Mouse (Mus musculus) liver, embryonic 14.5 days (tissue): ENCODE measurements at regions not wholly inside any gene's neighbourhood (a gene's known extent, or its start where the extent isn't known, plus 50 kb on each side); places are given as distances from the start of the nearest gene placed in this dataset.

Experiments
- ATAC-seq: fragments of 200-750 bp; cut with Nextera tagmentation; 2 replicates; pipeline ENCODE4 v1.8.0; 2017; ENCODE audit warnings: moderate number of reproducible peaks, mild to moderate bottlenecking, moderate library complexity; ENCODE audit not compliant: insufficient read depth
- DNase-seq, 3 experiments: peaks; one replicate each; pipeline ENCODE4 v3.0.0-alpha.2; 2012 to 2013; ENCODE audit warnings: low read depth in 3 of 3, low spot score in 3 of 3
- H3K27ac ChIP-seq: fragments of 300-500 bp; sonication (generic); 2 replicates; pipeline ENCODE4 v1.5.1; 2014; ENCODE audit warnings: moderate library complexity, mild to moderate bottlenecking, control low read depth, inconsistent platforms
- H3K27me3 ChIP-seq: fragments of 300-500 bp; sonication (generic); 2 replicates; pipeline ENCODE4 v1.6.1; 2014; ENCODE audit warnings: mild to moderate bottlenecking, low read length, moderate library complexity; ENCODE audit not compliant: control insufficient read depth, insufficient read depth
- H3K36me3 ChIP-seq: fragments of 300-500 bp; sonication (generic); replicated peaks from 2 replicates; pipeline ENCODE4 v1.6.1; 2014; ENCODE audit warnings: low read depth; ENCODE audit not compliant: control insufficient read depth, insufficient read depth
- H3K4me1 ChIP-seq, 2 experiments: fragments of 200-500 bp in 1 of 2; fragments of 300-500 bp in 1 of 2; sonication (generic) in 1 of 2; replicated peaks; 2 replicates each; pipeline ENCODE4 v1.6.1; 2012 to 2014; ENCODE audit warnings: antibody characterized with exemption in 1 of 2, inconsistent platforms in 1 of 2, low read length in 1 of 2; ENCODE audit not compliant: control insufficient read depth in 2 of 2, insufficient read depth in 2 of 2
- H3K4me2 ChIP-seq: fragments of 300-500 bp; sonication (generic); 2 replicates; pipeline ENCODE4 v1.6.1; 2014; ENCODE audit warnings: low read depth, mild to moderate bottlenecking, control low read depth, moderate library complexity
- H3K4me3 ChIP-seq, 2 experiments: fragments of 200-500 bp in 1 of 2; fragments of 300-500 bp in 1 of 2; sonication (generic) in 1 of 2; 2 replicates each; pipeline ENCODE4 v1.5.1; 2012 to 2014; ENCODE audit warnings: low read depth in 2 of 2, low read length in 2 of 2, mild to moderate bottlenecking in 2 of 2, control low read depth in 1 of 2, inconsistent platforms in 1 of 2, moderate library complexity in 1 of 2; ENCODE audit not compliant: insufficient read depth in 1 of 2
- H3K9ac ChIP-seq: fragments of 300-500 bp; sonication (generic); replicated peaks from 2 replicates; pipeline ENCODE4 v1.6.1; 2014; ENCODE audit warnings: mild to moderate bottlenecking, control low read depth, moderate library complexity
- H3K9me3 ChIP-seq: fragments of 300-500 bp; sonication (generic); 2 replicates; pipeline ENCODE4 v1.6.1; 2016; ENCODE audit warnings: low read length, mixed read lengths; ENCODE audit not compliant: control insufficient read depth
- CTCF ChIP-seq: IDR thresholded peaks from 2 replicates; pipeline ENCODE4 v1.5.1; 2016; ENCODE audit warnings: antibody characterized with exemption, low read depth, control low read depth
- EP300 ChIP-seq: IDR thresholded peaks from 2 replicates; pipeline ENCODE4 v1.6.1; 2016; ENCODE audit warnings: antibody characterized with exemption, low read depth
- WGBS: fragments of 180-500 bp; shearing (Covaris S2); extraction: QIAGEN DNeasy Blood & Tissue Kit; methylation state at CpG from one replicate; pipeline ENCODE4 v1.1.7; 2014; ENCODE audit not compliant: insufficient replicate concordance; 5-methylcytosine and 5-hydroxymethylcytosine counted together

DNA sequence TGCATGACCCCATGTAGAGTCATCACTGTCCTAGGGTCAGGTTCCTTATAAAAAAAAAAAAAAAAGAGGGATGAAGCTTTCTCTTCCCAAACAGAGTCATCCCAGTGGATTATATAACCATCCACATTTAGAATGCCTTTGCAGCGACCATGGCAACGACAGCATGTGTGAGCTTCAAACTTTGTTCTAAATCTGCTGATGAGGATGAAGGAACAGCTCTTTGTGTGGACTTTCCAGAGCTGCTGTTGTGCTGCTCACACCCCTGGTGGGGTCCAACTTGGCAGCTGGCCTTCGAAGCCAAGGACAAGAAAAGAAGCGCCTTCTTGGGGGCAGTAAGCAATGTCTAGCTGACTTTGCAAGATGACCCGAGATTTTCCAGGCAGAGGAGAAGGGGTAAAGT lies 115.6 kb upstream of the Ptprt start:
- 58% methylated on average over 5 of the region's 5 CpGs for WGBS
- H3K27ac ChIP-seq, result no peak overlapping the region
- H3K4me1 ChIP-seq, result no peaks in the 10 kb centered on the region
- H3K27me3 ChIP-seq, result no peaks in the 10 kb centered on the region
- no peak overlapping the region for H3K4me3 ChIP-seq
- H3K9me3 ChIP-seq, result no peaks in the 10 kb centered on the region
- DNase-seq (no peak), ATAC-seq (no peak)
- H3K36me3 ChIP-seq, result no peaks in the 10 kb centered on the region
- TF ChIP-seq CTCF, result no peak
- TF ChIP-seq EP300, result no peak
- H3K4me2 ChIP-seq, result no peak overlapping the region
- H3K9ac ChIP-seq, result no peak overlapping the region

- no peak for DNase-seq
- no peak for ATAC-seq
- Histone ChIP-seq H3K4me3 (no peak overlapping the region), H3K9ac (no peak overlapping the region), H3K36me3 (no peaks in the 10 kb centered on the region), H3K4me2 (no peak overlapping the region), H3K9me3 (no peaks in the 10 kb centered on the region), H3K27ac (no peak overlapping the region), H3K27me3 (no peaks in the 10 kb centered on the region), H3K4me1 (no peaks in the 10 kb centered on the region)
- no peak for TF ChIP-seq EP300
- TF ChIP-seq CTCF, result no peak
- 66% methylated on average over 5 of the region's 5 CpGs for WGBS
Observed at GRCm38 (mm10) chr2:162772520-162772919, 111.6 kb upstream of the Ptprt start.

DNA sequence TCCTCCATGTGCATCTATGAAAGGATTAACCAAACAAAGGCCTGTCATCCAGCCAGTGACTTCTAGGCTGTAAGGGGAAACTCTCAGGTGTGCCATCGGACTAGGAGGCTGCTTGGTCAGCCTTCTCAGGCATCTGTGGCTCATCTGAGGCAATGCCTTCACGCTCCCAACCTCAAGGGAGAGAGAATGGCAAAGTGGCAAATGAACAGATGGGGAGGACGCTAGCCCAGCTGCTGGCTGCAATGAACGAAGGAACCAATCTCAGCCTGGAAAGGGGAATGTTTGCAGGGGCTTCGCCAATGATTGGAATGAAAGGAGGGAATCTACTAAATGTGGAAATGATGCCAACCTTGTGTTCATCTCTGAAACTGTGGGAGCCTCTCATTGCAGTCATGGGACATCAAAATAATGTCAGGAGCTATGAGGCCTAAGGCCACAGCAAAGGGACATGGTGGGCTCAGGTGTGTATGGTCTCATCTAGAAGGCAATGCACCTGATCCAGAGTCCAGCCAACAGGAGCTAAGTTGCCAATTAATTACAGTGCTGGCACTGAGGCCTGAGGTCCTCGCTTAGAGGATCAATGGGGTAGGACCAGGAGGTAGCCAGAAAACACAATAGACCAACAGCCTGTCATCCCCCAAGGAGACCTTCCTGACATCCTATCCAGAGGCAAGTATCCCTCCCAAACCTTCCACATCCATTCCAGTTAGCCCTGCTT lies 108.9 kb upstream of the Ptprt start:
- ATAC-seq (no peak), DNase-seq (no peak)
- H3K4me3 ChIP-seq, result no peak overlapping the region
- no peak overlapping the region for H3K9ac ChIP-seq
- H3K27me3 ChIP-seq, result no peaks in the 10 kb centered on the region
- TF ChIP-seq CTCF, result no peak
- no peak for TF ChIP-seq EP300
- no peaks in the 10 kb centered on the region for H3K4me1 ChIP-seq
- no peaks in the 10 kb centered on the region for H3K36me3 ChIP-seq
- no peak overlapping the region for H3K4me2 ChIP-seq
- H3K27ac ChIP-seq, result no peak overlapping the region
- 43% methylated on average over 6 of the region's 6 CpGs for WGBS
- no peaks in the 10 kb centered on the region for H3K9me3 ChIP-seq

GRCm38 (mm10) chr2:162764059-162764458 lies 103.1 kb upstream of the Ptprt start:
- 59% methylated on average over 6 of the region's 6 CpGs for WGBS
- Histone ChIP-seq H3K4me3 (no peak overlapping the region), H3K27me3 (no peaks in the 10 kb centered on the region), H3K9ac (no peak overlapping the region), H3K36me3 (no peaks in the 10 kb centered on the region), H3K9me3 (no peaks in the 10 kb centered on the region), H3K4me1 (no peaks in the 10 kb centered on the region), H3K27ac (no peak overlapping the region), H3K4me2 (no peak overlapping the region)
- DNase-seq (no peak), ATAC-seq (no peak)
- no peak for TF ChIP-seq EP300
- no peak for TF ChIP-seq CTCF

DNA sequence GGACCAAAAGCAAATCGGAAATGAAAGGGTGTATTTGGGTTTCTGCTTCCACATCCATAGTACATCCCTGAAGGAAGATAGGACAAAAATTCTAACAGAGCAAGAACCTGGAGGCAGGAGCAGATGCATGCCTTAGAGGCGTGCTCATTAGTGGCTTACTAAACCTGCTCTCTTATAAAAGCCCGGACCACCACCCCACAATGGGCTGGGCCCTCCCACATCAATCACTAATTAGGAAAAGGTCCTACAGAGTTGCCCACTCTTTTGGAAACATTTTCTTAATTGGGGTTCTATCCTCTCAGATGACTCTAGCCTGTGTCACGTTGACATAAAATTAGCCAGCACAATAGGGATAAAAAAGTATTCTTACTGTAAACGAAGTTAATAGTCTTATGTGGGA lies 79.6 kb upstream of the Ptprt start:
- no peaks in the 10 kb centered on the region for H3K36me3 ChIP-seq
- no peak overlapping the region for H3K4me2 ChIP-seq
- no peaks in the 10 kb centered on the region for H3K9me3 ChIP-seq
- no peaks in the 10 kb centered on the region for H3K27me3 ChIP-seq
- ATAC-seq (no peak), DNase-seq (no peak)
- WGBS, result 55% methylated on average over 5 of the region's 5 CpGs
- no peak for TF ChIP-seq EP300
- no peak for TF ChIP-seq CTCF
- H3K9ac ChIP-seq, result no peak overlapping the region
- H3K4me1 ChIP-seq, result no peaks in the 10 kb centered on the region
- H3K27ac ChIP-seq, result no peak overlapping the region
- no peak overlapping the region for H3K4me3 ChIP-seq
